ENCODE assay signal across 8 mouse cellular contexts in the genomic region with DNA sequence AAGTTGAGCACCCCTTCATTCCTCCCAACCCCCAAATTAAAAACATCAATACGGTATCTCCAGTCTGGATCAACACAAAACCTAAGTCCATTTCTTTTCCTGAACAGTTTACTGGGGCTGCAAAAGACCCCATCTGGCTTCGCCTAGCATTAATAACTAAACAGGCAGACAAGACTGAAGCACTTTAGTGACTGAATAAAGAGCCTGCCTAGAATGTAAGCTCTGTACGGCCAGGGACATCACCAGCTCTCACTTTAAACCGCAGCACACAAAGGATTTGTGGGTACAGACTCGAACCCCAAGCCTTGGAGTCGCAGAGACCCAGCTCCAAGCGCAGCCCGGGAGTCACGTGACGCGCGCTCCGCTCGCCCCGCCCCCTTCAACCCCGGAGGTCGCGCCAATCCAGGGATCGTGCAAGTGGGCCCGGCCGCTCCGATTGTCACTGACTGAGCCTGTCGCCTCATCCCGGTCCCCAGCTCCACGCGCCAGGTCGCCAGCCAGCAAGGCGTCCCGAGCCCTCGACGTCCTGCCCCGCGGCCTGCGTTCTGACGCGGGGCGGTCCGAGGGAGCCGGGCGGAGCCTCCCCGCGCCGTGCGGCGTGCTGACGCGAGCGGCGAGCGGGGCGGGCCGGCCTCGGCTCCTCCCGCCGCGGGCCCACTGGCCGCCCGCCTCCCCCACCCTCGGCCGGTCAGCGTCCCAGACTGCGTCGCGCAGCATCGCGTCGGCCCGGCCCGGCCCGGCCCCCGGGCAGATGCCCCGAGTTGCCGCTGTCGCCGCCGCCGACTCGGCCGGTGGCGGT. TPM values are rescaled to one million over a fixed set of nuclear protein-coding genes. Genes with fewer than 3 reads are reported as not detected.
A peak's percentile ranks its signal among the peaks of the same experiment; 100 is the strongest.
DNase-seq lines count a peak whose midpoint lies in the region; ATAC-seq and TF ChIP-seq lines count a peak whose summit lies in the region.

A gene (plus strand): TSS at position 646 of the 799 bp plus-strand sequence.

- H3K27ac ChIP-seq in MEL (ENCODE audit: control insufficient read depth, low read depth, low read length) = peak within 1 kb of the TSS; percentile 86
- H3K27ac ChIP-seq in forebrain, postnatal 0 days (ENCODE audit: low read depth, low read length) = peak within 1 kb of the TSS; percentile 90
- H3K27ac ChIP-seq in layer of hippocampus, adult 2 months = peak within 1 kb of the TSS; percentile 98
- peak within 1 kb of the TSS; percentile 95 for H3K27ac ChIP-seq in neural tube, embryonic 15.5 days (replicated peaks)

- peak within 1 kb of the TSS; percentile 67 to 81 for H3K4me3 ChIP-seq in MEL (ENCODE audit: control insufficient read depth in 1 of 2, insufficient read depth in 1 of 2, low read depth in 2 of 2, low read length in 2 of 2)
- H3K4me3 ChIP-seq in forebrain, postnatal 0 days (ENCODE audit: low read depth, low read length) = peak within 1 kb of the TSS; percentile 82
- H3K4me3 ChIP-seq in layer of hippocampus, adult 2 months = peak within 1 kb of the TSS; percentile 95
- peak within 1 kb of the TSS; percentile 100 for H3K4me3 ChIP-seq in lung, adult 2 months (replicated peaks; ENCODE audit: extremely low read depth, low read depth, low read length)
- H3K4me3 ChIP-seq in neural tube, embryonic 15.5 days (replicated peaks) = peak within 1 kb of the TSS; percentile 76

- no peak for TF ChIP-seq EP300 in MEL (IDR thresholded peaks at IDR 0.05; ENCODE audit: low read depth in 1 of 2, low read length in 2 of 2)

- peak; percentile 98 for ATAC-seq in forebrain, postnatal 0 days
- peak; percentile 98 for ATAC-seq in neural tube, embryonic 15.5 days (ENCODE audit: low FRiP score)

- peak; percentile 98 for DNase-seq in MEL (ENCODE audit: low read depth, low spot score)
- peak; percentile 86 to 95 for DNase-seq in cerebellum, adult 18-20 months
- DNase-seq in forebrain, postnatal 0 days = peak; percentile 91
- DNase-seq in heart, postnatal 36 days = peak; percentile 87 to 94
- peak; percentile 81 to 85 for DNase-seq in layer of hippocampus, adult 2 months (ENCODE audit: low spot score in 2 of 2)
- DNase-seq in lung, adult 2 months = peak; percentile 90
- peak; percentile 94 for DNase-seq in testis, postnatal 10 days (ENCODE audit: low spot score)

- H3K9me3 ChIP-seq in MEL (replicated peaks; ENCODE audit: insufficient read depth, low read length) = no peaks in the 10 kb centered on the region
- no peaks in the 10 kb centered on the region for H3K9me3 ChIP-seq in forebrain, postnatal 0 days (ENCODE audit: low read length)
- no peaks in the 10 kb centered on the region for H3K9me3 ChIP-seq in neural tube, embryonic 15.5 days (replicated peaks)

- intact Hi-C loops in heart, postnatal 36 days (cut with DNase I) = loop anchor here (2.0 kb wide), 1 partner anchor 41 kb away; no protein-coding TSS in a partner anchor

- H3K4me1 ChIP-seq in MEL (ENCODE audit: control insufficient read depth in 1 of 2, insufficient read depth in 2 of 2, low read length in 2 of 2) = peaks cover 13 to 16% of the 10 kb centered on the region in 2 experiments
- 0 out of 2 replicates have a peak, but pooled peaks cover 5% of the 10 kb centered on the region for H3K4me1 ChIP-seq in forebrain, postnatal 0 days (ENCODE audit: insufficient read depth)
- H3K4me1 ChIP-seq in lung, adult 2 months (ENCODE audit: control insufficient read depth, insufficient read depth, low read length) = peaks cover 9% of the 10 kb centered on the region
- H3K4me1 ChIP-seq in neural tube, embryonic 15.5 days = peaks cover 22% of the 10 kb centered on the region

- TF ChIP-seq POLR2A in MEL (IDR thresholded peaks at IDR 0.05; ENCODE audit: control insufficient read depth in 1 of 2, insufficient read depth in 1 of 2, low read depth in 1 of 2, low read length in 2 of 2, poor library complexity in 1 of 2) = peak; percentile 98
- peak; percentile 84 for TF ChIP-seq POLR2A in lung, adult 2 months (IDR thresholded peaks at IDR 0.05; ENCODE audit: borderline replicate concordance, extremely low read depth, low read depth, low read length)

- H3K36me3 ChIP-seq in MEL (ENCODE audit: control insufficient read depth in 1 of 2, insufficient read depth in 2 of 2, low read length in 2 of 2) = peaks cover 0 to 20% of the 10 kb centered on the region in 2 experiments; a peak in 2 of 4 replicates
- no peaks in the 10 kb centered on the region for H3K36me3 ChIP-seq in forebrain, postnatal 0 days (ENCODE audit: insufficient read depth)
- no peaks in the 10 kb centered on the region for H3K36me3 ChIP-seq in neural tube, embryonic 15.5 days

- H3K27me3 ChIP-seq in MEL (ENCODE audit: control insufficient read depth in 1 of 2, insufficient read depth in 2 of 2, low read length in 2 of 2) = no peaks in the 10 kb centered on the region
- no peaks in the 10 kb centered on the region for H3K27me3 ChIP-seq in forebrain, postnatal 0 days (ENCODE audit: insufficient read depth, low read length)
- no peaks in the 10 kb centered on the region for H3K27me3 ChIP-seq in neural tube, embryonic 15.5 days (replicated peaks)

- TF ChIP-seq RAD21 in MEL (IDR thresholded peaks at IDR 0.05; ENCODE audit: low read depth, low read length) = no peak

- H3K4me2 ChIP-seq in forebrain, postnatal 0 days (ENCODE audit: low read depth) = peak within 1 kb of the TSS; percentile 88
- H3K4me2 ChIP-seq in neural tube, embryonic 15.5 days = peak within 1 kb of the TSS; percentile 84

- H3K9ac ChIP-seq in MEL (ENCODE audit: control insufficient read depth, low read depth, low read length, poor library complexity, severe bottlenecking) = peak within 1 kb of the TSS; percentile 90
- peak within 1 kb of the TSS; percentile 78 for H3K9ac ChIP-seq in forebrain, postnatal 0 days
- peak within 1 kb of the TSS; percentile 76 for H3K9ac ChIP-seq in neural tube, embryonic 15.5 days (replicated peaks)

- 2% methylated on average over 71 of the region's 80 CpGs for WGBS in forebrain, postnatal 0 days
- WGBS in lung, adult 2 months = 1% methylated on average over 80 of the region's 80 CpGs
- under 1% methylated on average over 79 of the region's 80 CpGs for WGBS in neural tube, embryonic 15.5 days

- peak in 1 of 3 experiments; percentile 20; a peak in 1 of 6 replicates for TF ChIP-seq CTCF in MEL (IDR thresholded peaks at IDR 0.05 in 2 of 3, conservative IDR thresholded peaks at IDR 0.05 in 1 of 3; ENCODE audit: control insufficient read depth in 1 of 3, insufficient read depth in 1 of 3, low read depth in 2 of 3, low read length in 3 of 3, poor library complexity in 1 of 3, severe bottlenecking in 1 of 3)
- TF ChIP-seq CTCF in forebrain, postnatal 0 days (IDR thresholded peaks at IDR 0.05; ENCODE audit: low read depth) = no peak
- TF ChIP-seq CTCF in layer of hippocampus, adult 2 months (conservative IDR thresholded peaks at IDR 0.05) = no peak
- no peak for TF ChIP-seq CTCF in lung, adult 2 months (IDR thresholded peaks at IDR 0.05; ENCODE audit: insufficient read depth, low read length)

- peaks cover 33% of the 10 kb centered on the region for H3K79me2 ChIP-seq in MEL (ENCODE audit: control insufficient read depth, insufficient read depth, low read length, poor library complexity)

TF ChIP-seq in MEL, 35 proteins besides CTCF, POLR2A, EP300 and RAD21:
- TF ChIP-seq GATA1 (IDR thresholded peaks at IDR 0.05; ENCODE audit: low read depth, low read length) (0 out of 2 replicates have a peak, but pooled peaks have one; percentile 10), TBP (IDR thresholded peaks at IDR 0.05; ENCODE audit: low read depth, low read length) (peak; percentile 94), KAT2A (conservative IDR thresholded peaks at IDR 0.05; ENCODE audit: low read depth, low read length) (no peak), USF2 (IDR thresholded peaks at IDR 0.05; ENCODE audit: borderline replicate concordance in 1 of 2, insufficient read depth in 1 of 2, low read depth in 1 of 2, low read length in 2 of 2) (peak in 1 of 2 experiments; percentile 96; a peak in 2 of 4 replicates)

RNA-seq across cellular contexts. Expression of the gene that starts here (rescaled TPM):
- total RNA-seq in MEL (2012; rRNA removed) = 41.0 and 43.8 TPM in 2 replicates
- 10 to 100 TPM; 54.2 to 77.2 TPM for polyA plus RNA-seq in MEL (2012; ENCODE audit: insufficient read depth in 1 of 2, insufficient read length in 2 of 2, low read depth in 1 of 2, low replicate concordance in 2 of 2, missing spikeins in 1 of 2)
- total RNA-seq in forebrain, postnatal 0 days (2014; rRNA removed) = 35.0 and 38.0 TPM in 2 replicates
- polyA plus RNA-seq in forebrain, postnatal 0 days (2015; fragmentation: Nextera tagmentation; extraction: Ambion mirVana) = 7.9 and 10.4 TPM in 2 replicates
- 10 to 100 TPM; 23.6 to 25.0 TPM for total RNA-seq in heart, postnatal 36 days (2021)
- 10 to 100 TPM; 38.7 to 47.3 TPM for total RNA-seq in layer of hippocampus, adult 2 months (2021)
- polyA plus RNA-seq in lung, adult 2 months (2012; rRNA removed) = 12.3 and 19.1 TPM in 2 replicates
- 13.8 and 14.6 TPM in 2 replicates for polyA plus RNA-seq in neural tube, embryonic 15.5 days (2015; fragmentation: Nextera tagmentation; extraction: Ambion mirVana)

Comparison
In these comparisons a context has a peak if more than half of its experiments do, and no peak if none do; other contexts are left out.
1. Peak in every context shown above with its lines: DNase-seq, ATAC-seq, H3K4me3 ChIP-seq and H3K27ac ChIP-seq.